Mouse (Mus musculus): ENCODE results near the gene Traf3.

DNA sequence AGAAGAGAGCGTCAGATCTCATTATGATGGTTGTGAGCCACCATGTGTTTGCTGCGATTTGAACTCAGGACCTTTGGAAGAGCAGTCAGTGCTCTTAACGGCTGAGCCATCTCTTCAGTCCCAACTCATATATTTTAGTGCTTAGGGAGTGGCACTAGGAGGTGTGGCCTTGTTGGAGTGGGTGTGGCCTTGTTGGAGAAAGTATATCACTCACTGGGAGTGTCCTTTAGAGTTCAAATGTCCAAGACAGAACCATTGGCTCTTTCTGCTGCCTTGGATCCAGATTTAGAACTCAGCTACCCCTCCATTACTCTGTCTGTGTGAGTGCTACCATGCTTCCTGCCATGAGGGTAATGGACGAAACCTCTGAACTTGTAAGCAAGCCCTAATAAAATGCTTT, 67.6 kb downstream of the Traf3 start:
- no peak for TF ChIP-seq CTCF (IDR thresholded peaks at IDR 0.05; ENCODE audit: insufficient read depth, low read length)
- TF ChIP-seq POLR2A (IDR thresholded peaks at IDR 0.05; ENCODE audit: borderline replicate concordance, extremely low read depth, low read depth, low read length) = no peak

Data from lung, adult 2 months (tissue).